Mouse (Mus musculus) liver, embryonic 16.5 days (tissue): ENCODE results near the gene Dnajc25. TPM values are rescaled to one million over a fixed set of nuclear protein-coding genes. Genes with fewer than 3 reads are reported as not detected.

Experiments used
- ATAC-seq: fragments of 200-750 bp; cut with Nextera tagmentation; 2 replicates; pipeline ENCODE4 v1.8.0; 2017; ENCODE audit warnings: low read depth, mild to moderate bottlenecking, moderate number of reproducible peaks, moderate library complexity
- H3K27ac ChIP-seq: fragments of 300-500 bp; sonication (generic); 2 replicates; pipeline ENCODE4 v1.5.1; 2014; ENCODE audit warnings: mild to moderate bottlenecking, low read length
- H3K27me3 ChIP-seq: fragments of 300-500 bp; sonication (generic); 2 replicates; pipeline ENCODE4 v1.6.1; 2014; ENCODE audit warnings: low read depth, low read length, mixed read lengths; ENCODE audit not compliant: control insufficient read depth, insufficient read depth
- H3K36me3 ChIP-seq: fragments of 300-500 bp; sonication (generic); 2 replicates; pipeline ENCODE4 v1.6.1; 2014; ENCODE audit warnings: mild to moderate bottlenecking; ENCODE audit not compliant: control insufficient read depth, insufficient read depth
- H3K4me1 ChIP-seq: fragments of 300-500 bp; sonication (generic); 2 replicates; pipeline ENCODE4 v1.6.1; 2014; ENCODE audit warnings: low read depth, low read length, mixed read lengths; ENCODE audit not compliant: control insufficient read depth
- H3K4me2 ChIP-seq: fragments of 300-500 bp; sonication (generic); 2 replicates; pipeline ENCODE4 v1.6.1; 2014; ENCODE audit warnings: low read depth, low read length, mixed read lengths
- H3K4me3 ChIP-seq: fragments of 300-500 bp; sonication (generic); 2 replicates; pipeline ENCODE4 v1.5.1; 2014; ENCODE audit warnings: low read depth, mild to moderate bottlenecking, low read length
- H3K9ac ChIP-seq: fragments of 300-500 bp; sonication (generic); 2 replicates; pipeline ENCODE4 v1.6.1; 2014; ENCODE audit warnings: low read depth, low read length
- H3K9me3 ChIP-seq: fragments of 300-500 bp; sonication (generic); replicated peaks from 2 replicates; pipeline ENCODE4 v1.6.1; 2016; ENCODE audit warnings: low read length; ENCODE audit not compliant: control insufficient read depth
- WGBS: fragments of 180-500 bp; shearing (Covaris S2); extraction: QIAGEN DNeasy Blood & Tissue Kit; methylation state at CpG from one replicate; pipeline ENCODE4 v1.1.7; 2014; ENCODE audit not compliant: insufficient replicate concordance; 5-methylcytosine and 5-hydroxymethylcytosine counted together
- polyA plus RNA-seq: library from polyadenylated mRNA; unstranded; fragments of >200 nt; fragmentation: Nextera tagmentation; extraction: Ambion mirVana; gene quantifications from 2 replicates; pipeline ENCODE4 v1.2.1, GENCODE M21; 2015

Gene Dnajc25
- polyA plus RNA-seq, 1 experiment from 2014 or later: 5.5 TPM

DNA sequence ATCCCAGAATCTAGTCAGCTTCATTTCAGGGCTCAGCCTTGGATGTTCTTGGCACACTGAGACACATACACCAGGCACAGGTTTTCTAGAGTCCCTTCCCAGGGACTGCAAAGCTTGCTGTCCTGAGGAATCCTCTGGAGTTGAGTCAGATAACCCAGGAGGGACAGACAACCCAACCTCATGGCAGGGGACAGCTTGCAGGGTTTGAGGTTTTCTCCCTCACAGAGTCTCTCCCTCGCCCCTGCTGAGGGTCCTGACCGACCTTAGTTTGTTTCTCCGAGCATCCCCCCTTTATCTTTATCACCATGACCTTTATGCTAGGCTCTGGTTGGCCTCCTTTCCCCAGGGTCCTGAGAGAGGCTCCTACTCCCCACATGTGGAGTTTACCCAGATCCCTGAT is 42.7 kb downstream of the Dnajc25 start:
- H3K4me1 ChIP-seq: peaks cover 11% of the 10 kb centered on the region
- no peak for ATAC-seq

DNA sequence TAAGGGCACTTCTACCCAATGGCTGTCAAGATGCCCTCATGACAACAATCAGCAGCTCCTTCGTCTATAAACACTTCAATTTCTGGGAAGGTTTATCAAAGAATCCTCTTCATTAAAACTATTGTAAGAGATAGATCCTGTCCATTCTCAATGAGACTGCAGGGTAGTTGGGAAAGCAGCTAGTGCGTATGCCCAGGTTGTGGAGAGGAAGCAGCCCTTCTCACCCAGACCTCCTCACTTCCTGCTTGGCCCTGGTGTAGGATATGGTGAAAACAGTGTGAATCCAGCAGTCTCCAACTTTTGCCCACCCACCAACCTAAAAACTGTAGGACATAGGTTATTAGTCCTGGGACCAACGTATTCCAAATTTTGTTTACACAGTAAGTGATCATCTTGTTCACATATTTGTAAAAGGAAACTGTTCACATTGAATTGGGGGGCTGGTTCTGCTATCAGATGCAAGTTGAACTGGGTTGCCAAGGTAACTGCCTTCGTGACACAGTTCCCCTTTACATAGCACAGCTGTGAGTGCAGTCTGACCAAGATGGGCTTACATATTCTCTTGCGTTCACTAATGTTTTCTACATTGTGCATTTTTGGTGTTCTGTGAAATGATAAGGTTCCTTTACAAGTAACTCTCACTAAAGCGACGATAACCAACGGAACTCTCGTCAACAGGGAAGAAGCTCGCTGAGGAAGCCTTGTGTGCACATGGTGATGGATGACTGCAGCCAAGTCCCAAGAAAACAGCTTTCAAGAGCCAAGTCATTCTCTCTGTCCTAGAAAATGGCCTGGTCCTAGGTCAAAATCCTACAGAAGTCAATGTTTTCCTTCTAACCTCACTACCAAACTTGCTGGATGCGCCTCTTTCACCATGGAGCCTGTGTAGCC is 45.8 kb downstream of the Dnajc25 start:
- Histone ChIP-seq H3K9ac (no peak overlapping the region), H3K27ac (no peak overlapping the region), H3K4me2 (no peak overlapping the region), H3K27me3 (no peaks in the 10 kb centered on the region), H3K4me1 (peaks cover 7% of the 10 kb centered on the region), H3K9me3 (no peaks in the 10 kb centered on the region), H3K36me3 (no peaks in the 10 kb centered on the region), H3K4me3 (no peak overlapping the region)
- ATAC-seq: no peak
- WGBS: 57% methylated on average over 11 of the region's 11 CpGs

More for the DNA sequence above, 42.7 kb downstream of the Dnajc25 start:
- H3K36me3 ChIP-seq: no peaks in the 10 kb centered on the region
- no peak overlapping the region for H3K4me3 ChIP-seq
- H3K27ac ChIP-seq: no peak overlapping the region
- no peaks in the 10 kb centered on the region for H3K9me3 ChIP-seq
- no peak overlapping the region for H3K4me2 ChIP-seq
- no peak overlapping the region for H3K9ac ChIP-seq
- no peaks in the 10 kb centered on the region for H3K27me3 ChIP-seq
- WGBS: 57% methylated on average over 3 of the region's 3 CpGs

DNA sequence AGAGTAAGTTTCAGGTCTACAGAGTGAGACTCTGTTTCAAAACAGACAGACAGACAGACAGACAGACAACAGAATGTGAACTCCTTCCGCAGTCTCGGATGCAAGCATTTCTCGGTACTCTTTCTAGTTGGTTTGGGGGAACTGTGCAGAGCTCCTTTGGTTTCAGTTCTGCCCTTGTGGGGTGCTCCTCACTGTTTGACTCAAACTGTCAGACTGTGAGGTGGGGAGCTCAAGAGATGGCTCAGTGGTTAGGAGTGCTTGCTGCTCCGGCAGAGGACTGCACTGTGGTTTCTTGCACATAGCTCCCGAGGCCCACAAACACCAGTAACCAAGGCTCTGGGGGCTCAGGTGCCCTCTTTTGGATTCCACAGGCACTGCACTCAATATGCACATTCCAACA is 48.2 kb downstream of the Dnajc25 start:
- no peaks in the 10 kb centered on the region for H3K27me3 ChIP-seq
- no peak for ATAC-seq
- H3K4me1 ChIP-seq: no peaks in the 10 kb centered on the region
- H3K4me2 ChIP-seq: no peak overlapping the region
- no peak overlapping the region for H3K9ac ChIP-seq
- no peaks in the 10 kb centered on the region for H3K36me3 ChIP-seq
- H3K27ac ChIP-seq: no peak overlapping the region
- 89% methylated on average over 5 of the region's 5 CpGs for WGBS
- no peaks in the 10 kb centered on the region for H3K9me3 ChIP-seq
- no peak overlapping the region for H3K4me3 ChIP-seq

DNA sequence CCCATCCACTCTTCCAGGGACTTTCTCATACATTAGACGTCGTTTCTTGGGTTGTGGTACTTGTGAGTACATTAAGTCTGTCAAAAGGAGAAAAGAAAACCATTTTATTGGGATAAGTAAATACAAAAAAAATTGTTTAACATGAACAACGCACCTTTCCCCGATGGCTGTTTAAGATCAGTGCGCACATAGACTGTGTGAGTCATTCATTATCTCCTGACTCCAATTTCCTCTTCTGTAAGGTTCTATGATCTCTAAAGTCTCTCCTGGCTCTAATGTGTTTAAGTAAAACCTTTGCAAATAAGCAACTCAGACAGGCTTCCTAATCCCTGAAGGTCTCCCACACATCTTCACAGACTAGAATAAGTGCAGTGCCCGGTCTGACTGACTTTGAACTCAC is 49.0 kb downstream of the Dnajc25 start:
- no peaks in the 10 kb centered on the region for H3K4me1 ChIP-seq
- no peak overlapping the region for H3K27ac ChIP-seq
- no peaks in the 10 kb centered on the region for H3K27me3 ChIP-seq
- H3K4me3 ChIP-seq: no peak overlapping the region
- ATAC-seq: no peak
- no peaks in the 10 kb centered on the region for H3K9me3 ChIP-seq
- no peak overlapping the region for H3K9ac ChIP-seq
- no peak overlapping the region for H3K4me2 ChIP-seq
- H3K36me3 ChIP-seq: no peaks in the 10 kb centered on the region
- WGBS: 62% methylated on average over 6 of the region's 6 CpGs

DNA sequence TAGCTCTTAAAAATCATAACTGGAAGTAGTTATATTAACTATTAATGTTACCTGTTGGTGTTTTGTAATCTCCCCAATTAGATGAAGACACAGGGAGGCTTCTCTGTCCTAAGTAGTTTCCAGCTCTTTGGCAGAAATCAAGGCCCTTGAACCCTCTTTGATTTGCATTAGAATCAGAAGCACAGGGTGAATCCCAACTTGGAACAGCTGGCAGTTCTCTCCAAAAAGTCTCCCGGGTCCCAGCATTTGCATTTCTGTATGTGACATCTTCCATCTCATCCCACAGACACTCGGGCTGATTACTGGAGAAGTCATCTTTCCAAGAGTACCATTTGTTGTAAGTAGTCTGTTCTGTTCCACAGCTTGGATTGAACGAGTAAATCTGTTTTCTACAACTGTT is 52.4 kb downstream of the Dnajc25 start:
- Histone ChIP-seq H3K4me2 (no peak overlapping the region), H3K4me1 (no peaks in the 10 kb centered on the region), H3K27me3 (no peaks in the 10 kb centered on the region), H3K9me3 (no peaks in the 10 kb centered on the region), H3K36me3 (no peaks in the 10 kb centered on the region), H3K9ac (no peak overlapping the region), H3K4me3 (no peak overlapping the region), H3K27ac (no peak overlapping the region)
- WGBS: 45% methylated on average over 3 of the region's 3 CpGs
- no peak for ATAC-seq

DNA sequence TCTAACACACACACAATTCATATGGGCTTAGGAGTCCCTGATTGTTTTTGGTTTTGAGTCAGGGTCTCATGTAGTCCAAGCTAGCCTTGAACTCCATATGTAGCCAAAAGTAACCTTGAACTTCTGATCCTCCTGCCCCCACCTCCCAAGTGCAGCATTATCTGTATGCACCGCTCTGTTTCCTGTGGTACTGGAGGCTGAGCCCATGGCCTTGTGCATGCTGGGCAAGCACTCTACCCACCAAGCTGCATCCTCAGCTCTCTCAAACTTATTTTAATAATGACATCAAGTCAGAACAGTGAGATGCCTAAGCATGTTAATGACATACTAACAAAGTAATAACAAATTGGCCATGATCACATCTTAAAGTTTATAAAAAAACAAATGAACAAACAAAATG is 56.2 kb downstream of the Dnajc25 start:
- Histone ChIP-seq H3K27ac (no peak overlapping the region), H3K36me3 (no peaks in the 10 kb centered on the region), H3K4me2 (no peak overlapping the region), H3K27me3 (no peaks in the 10 kb centered on the region), H3K9me3 (no peaks in the 10 kb centered on the region), H3K9ac (no peak overlapping the region), H3K4me3 (no peak overlapping the region), H3K4me1 (no peaks in the 10 kb centered on the region)
- WGBS: 42% methylated on average over 1 of the region's 1 CpGs
- no peak for ATAC-seq

DNA sequence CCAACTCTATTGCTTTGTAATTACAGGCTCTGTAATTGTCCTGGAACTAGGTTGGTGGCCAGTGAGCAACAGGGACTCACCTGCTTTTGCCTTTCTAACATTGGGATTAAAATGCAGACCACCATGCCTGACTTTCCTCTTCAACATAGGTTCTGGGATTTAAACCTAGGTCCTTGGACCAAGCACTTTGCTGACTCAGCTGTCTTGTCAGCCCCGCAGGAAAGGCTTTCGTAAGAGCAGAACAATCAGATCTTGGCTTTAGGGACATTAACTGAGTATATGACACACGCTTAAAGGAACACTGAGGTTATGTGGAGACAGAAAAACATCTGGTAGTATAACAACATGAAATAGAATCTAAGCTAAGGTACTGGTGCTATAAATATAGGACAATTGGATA is 63.1 kb downstream of the Dnajc25 start:
- no peaks in the 10 kb centered on the region for H3K27me3 ChIP-seq
- ATAC-seq: no peak
- 53% methylated on average over 3 of the region's 3 CpGs for WGBS
- no peak overlapping the region for H3K27ac ChIP-seq
- no peak overlapping the region for H3K4me2 ChIP-seq
- H3K9me3 ChIP-seq: no peaks in the 10 kb centered on the region
- H3K36me3 ChIP-seq: no peaks in the 10 kb centered on the region
- no peak overlapping the region for H3K9ac ChIP-seq
- H3K4me1 ChIP-seq: no peaks in the 10 kb centered on the region
- no peak overlapping the region for H3K4me3 ChIP-seq

DNA sequence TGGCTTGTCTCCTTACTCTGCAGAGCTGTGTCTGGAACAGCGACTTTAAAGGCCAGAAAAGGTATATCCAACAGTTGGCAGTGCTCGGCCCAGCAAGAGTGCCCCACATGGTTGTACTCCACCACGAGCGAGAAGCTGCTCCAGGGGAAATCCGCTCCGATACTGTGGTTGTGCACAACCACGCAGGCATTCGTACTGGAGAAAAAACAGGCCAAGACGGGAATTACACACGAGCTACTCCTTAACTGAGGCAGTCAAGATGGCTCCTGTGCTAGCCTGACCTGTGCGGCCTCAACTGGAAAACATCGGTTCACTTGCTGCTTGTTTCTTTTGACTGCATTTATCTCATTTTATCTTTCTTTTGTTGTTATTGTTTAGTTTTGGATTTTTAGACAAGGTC is 67.7 kb downstream of the Dnajc25 start:
- Histone ChIP-seq H3K4me2 (no peak overlapping the region), H3K9me3 (no peaks in the 10 kb centered on the region), H3K4me3 (no peak overlapping the region), H3K27me3 (no peaks in the 10 kb centered on the region), H3K36me3 (no peaks in the 10 kb centered on the region), H3K4me1 (no peaks in the 10 kb centered on the region), H3K9ac (no peak overlapping the region), H3K27ac (no peak overlapping the region)
- ATAC-seq: no peak
- WGBS: 79% methylated on average over 12 of the region's 12 CpGs

DNA sequence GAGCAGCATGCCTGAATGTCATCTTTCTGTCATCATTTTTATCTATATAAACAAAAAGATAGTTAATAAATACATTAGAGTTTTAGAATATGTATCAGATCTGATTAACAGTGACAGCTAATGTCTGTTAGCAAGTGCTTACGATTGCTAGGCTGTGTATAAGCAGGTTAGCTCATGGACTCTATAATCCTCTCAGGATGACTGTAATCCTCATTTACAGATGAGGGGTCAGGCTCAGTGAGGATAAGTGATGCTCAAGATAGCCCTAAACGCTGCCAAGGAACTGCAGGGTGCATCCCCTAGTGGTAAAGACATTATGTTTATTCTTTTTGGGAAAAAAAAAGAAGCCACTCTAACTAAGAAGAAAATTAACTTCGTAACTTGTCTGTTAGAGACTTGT is 74.4 kb downstream of the Dnajc25 start:
- no peaks in the 10 kb centered on the region for H3K27me3 ChIP-seq
- H3K4me3 ChIP-seq: no peak overlapping the region
- no peaks in the 10 kb centered on the region for H3K4me1 ChIP-seq
- ATAC-seq: no peak
- no peaks in the 10 kb centered on the region for H3K36me3 ChIP-seq
- 46% methylated on average over 3 of the region's 3 CpGs for WGBS
- no peak overlapping the region for H3K9ac ChIP-seq
- no peaks in the 10 kb centered on the region for H3K9me3 ChIP-seq
- H3K4me2 ChIP-seq: no peak overlapping the region
- H3K27ac ChIP-seq: no peak overlapping the region
